Mouse (Mus musculus) bone marrow macrophage, adult 2 months (primary cell): ENCODE measurements around the gene Rnf31.

Source experiments
- CTCF ChIP-seq: IDR thresholded peaks from 2 replicates; pipeline ENCODE4 v1.5.1; 2012; ENCODE audit warnings: low read depth, mild to moderate bottlenecking, low read length, moderate library complexity
- POLR2A ChIP-seq: IDR thresholded peaks from 2 replicates; pipeline ENCODE4 v1.6.1; 2012; ENCODE audit warnings: mild to moderate bottlenecking, low read depth, low read length, borderline replicate concordance

DNA sequence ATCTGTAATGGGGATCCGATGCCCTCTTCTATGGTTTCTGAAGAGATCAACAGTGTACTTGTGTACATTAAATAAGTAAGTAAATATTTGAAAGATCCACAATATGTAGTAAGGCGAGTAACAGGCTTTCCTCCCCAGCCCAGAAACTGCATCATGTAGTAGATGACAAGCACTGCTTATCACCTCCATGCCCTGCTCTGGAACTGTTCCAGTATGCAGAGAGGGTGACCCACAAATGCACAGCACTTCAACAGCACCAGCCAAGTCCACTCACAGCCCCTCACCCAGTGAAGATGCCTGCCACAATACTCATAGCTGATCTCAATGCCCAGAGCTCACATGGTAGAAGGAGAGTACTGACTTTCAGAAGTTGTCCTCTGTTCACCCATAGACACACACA, 20.9 kb upstream of the Rnf31 start:
- TF ChIP-seq CTCF (no peak), POLR2A (no peak)
